Mouse (Mus musculus): ENCODE data around the gene Cmpk2. TPM values are rescaled to one million over a fixed set of nuclear protein-coding genes. Genes with fewer than 3 reads are reported as not detected.
"Not testable (repeated sequence)": the region's sequence is repeated elsewhere in the genome, so short reads cannot be mapped to it uniquely, and the experiment has no call there.

Gene Cmpk2
- polyA plus RNA-seq, 1 experiment from 2014 or later = 7.4 TPM

DNA sequence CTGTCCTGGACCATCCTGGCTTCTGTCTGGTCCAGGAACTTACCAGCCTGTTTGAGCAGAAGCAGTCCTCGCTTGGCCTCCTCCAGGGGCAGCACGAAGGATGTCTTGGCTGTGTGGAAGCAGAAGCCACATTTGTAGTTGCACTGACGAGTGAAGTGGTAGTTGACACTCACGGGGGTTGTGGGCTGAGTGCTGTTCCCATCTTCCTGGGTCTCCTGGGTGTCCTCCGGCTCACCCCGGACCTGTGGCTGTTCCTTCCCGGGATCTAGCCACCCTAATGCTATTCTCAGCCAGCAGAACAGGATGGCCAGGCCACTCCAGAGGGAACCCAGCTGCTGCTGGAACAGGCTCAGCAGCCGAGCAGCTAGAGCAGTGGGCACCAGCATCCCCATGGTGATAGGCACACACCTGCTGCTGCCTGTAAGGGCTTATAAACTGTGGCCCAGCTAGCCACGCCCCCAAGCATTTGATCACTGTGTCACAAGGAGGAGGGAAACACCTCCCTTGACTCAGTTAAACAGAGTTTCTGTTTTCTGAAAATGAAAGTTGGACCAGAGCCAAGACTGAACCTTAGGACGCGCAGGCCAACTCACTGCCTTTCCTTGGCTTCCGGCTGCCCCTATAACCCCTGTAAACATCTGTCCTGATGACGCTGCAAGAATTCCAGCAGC, 12.8 kb upstream of the Cmpk2 start, which contains the start of gene Rsad2:
Rsad2 (minus strand) TSS at position 425 of the 671 bp plus-strand sequence.
- no peak within 1 kb of the TSS for H3K27ac ChIP-seq
- no peak for DNase-seq (ENCODE audit: low spot score)
- H3K9me3 ChIP-seq = no peaks in the 10 kb centered on the region
- H3K36me3 ChIP-seq = no peaks in the 10 kb centered on the region
- 61% methylated on average over 13 of the region's 13 CpGs for WGBS
- peaks cover 13% of the 10 kb centered on the region for H3K4me1 ChIP-seq (replicated peaks)
- H3K27me3 ChIP-seq (ENCODE audit: insufficient read depth, poor library complexity, severe bottlenecking) = no peaks in the 10 kb centered on the region
- H3K4me3 ChIP-seq = no peak within 1 kb of the TSS

DNA sequence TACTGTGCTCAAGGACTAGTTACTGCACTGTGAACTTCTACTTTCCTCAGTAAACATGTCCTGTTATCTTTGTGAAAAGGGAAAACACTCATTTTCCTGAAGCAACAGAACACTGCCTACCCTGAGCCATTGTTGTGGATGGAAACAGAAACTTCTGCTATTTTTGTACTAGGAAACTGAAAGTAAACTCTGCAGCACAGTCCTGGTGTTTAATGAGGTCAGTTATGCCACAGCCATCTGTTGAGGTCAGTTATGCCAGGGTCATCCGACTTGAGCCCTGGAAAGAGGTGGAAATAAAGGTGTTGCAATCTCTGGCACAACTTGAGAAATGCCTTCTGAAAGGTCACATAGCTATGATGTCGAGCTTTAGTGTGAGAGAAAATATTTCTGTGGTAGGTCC, 8.9 kb upstream of the Cmpk2 start:
- Histone ChIP-seq H3K36me3 (no peaks in the 10 kb centered on the region), H3K4me1 (replicated peaks) (peaks cover 9% of the 10 kb centered on the region), H3K4me3 (no peak overlapping the region), H3K27ac (no peak overlapping the region), H3K9me3 (no peaks in the 10 kb centered on the region), H3K27me3 (ENCODE audit: insufficient read depth, poor library complexity, severe bottlenecking) (no peaks in the 10 kb centered on the region)
- DNase-seq (ENCODE audit: low spot score) = no peak
- 66% methylated on average over 2 of the region's 2 CpGs for WGBS

GRCm38 (mm10) chr12:26465600-26465999, 3.4 kb upstream of the Cmpk2 start:
- 66% methylated on average over 5 of the region's 5 CpGs for WGBS

GRCm38 (mm10) chr12:26470042-26470409, 1.0 kb downstream of the Cmpk2 start:
- Histone ChIP-seq H3K36me3 (no peaks in the 10 kb centered on the region), H3K27me3 (ENCODE audit: insufficient read depth, poor library complexity, severe bottlenecking) (0 out of 2 replicates have a peak, but pooled peaks cover 17% of the 10 kb centered on the region), H3K9me3 (no peaks in the 10 kb centered on the region), H3K27ac (peak overlapping the region; percentile 92), H3K4me3 (peak overlapping the region; percentile 70), H3K4me1 (replicated peaks) (peaks cover 31% of the 10 kb centered on the region)
- no peak for DNase-seq (ENCODE audit: low spot score)
- WGBS = 36% methylated on average over 6 of the region's 6 CpGs

More at GRCm38 (mm10) chr12:26465600-26465999, 3.4 kb upstream of the Cmpk2 start:
- no peaks in the 10 kb centered on the region for H3K9me3 ChIP-seq
- 0 out of 2 replicates have a peak, but pooled peaks cover 6% of the 10 kb centered on the region for H3K27me3 ChIP-seq (ENCODE audit: insufficient read depth, poor library complexity, severe bottlenecking)
- H3K27ac ChIP-seq = no peak overlapping the region
- no peak overlapping the region for H3K4me3 ChIP-seq
- H3K4me1 ChIP-seq (replicated peaks) = peaks cover 21% of the 10 kb centered on the region
- no peak for DNase-seq (ENCODE audit: low spot score)
- H3K36me3 ChIP-seq = no peaks in the 10 kb centered on the region

DNA sequence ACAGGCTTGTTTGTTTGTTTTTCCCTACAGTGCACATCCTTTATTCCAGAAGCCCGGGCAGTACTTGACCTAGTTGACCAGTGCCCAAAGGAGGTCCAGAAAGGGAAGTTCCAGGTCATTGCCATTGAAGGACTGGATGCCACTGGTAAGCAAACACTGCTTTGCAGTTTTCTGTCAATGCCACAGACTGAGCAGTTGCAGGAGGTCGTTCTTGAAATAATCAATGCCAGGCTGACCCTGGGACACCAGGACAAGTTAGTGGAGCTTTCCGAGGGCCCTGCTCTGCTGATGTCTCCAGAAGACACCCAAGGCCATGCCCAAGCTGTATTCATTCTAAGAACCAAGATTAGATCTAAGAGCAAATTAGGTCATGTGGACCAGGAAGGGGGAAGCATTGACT, 2.4 kb downstream of the Cmpk2 start:
- H3K4me1 ChIP-seq (replicated peaks) = peaks cover 31% of the 10 kb centered on the region
- no peaks in the 10 kb centered on the region for H3K36me3 ChIP-seq
- no peak overlapping the region for H3K27ac ChIP-seq
- 70% methylated on average over 3 of the region's 3 CpGs for WGBS
- no peak overlapping the region for H3K4me3 ChIP-seq
- 0 out of 2 replicates have a peak, but pooled peaks cover 17% of the 10 kb centered on the region for H3K27me3 ChIP-seq (ENCODE audit: insufficient read depth, poor library complexity, severe bottlenecking)
- DNase-seq (ENCODE audit: low spot score) = no peak
- no peaks in the 10 kb centered on the region for H3K9me3 ChIP-seq

DNA sequence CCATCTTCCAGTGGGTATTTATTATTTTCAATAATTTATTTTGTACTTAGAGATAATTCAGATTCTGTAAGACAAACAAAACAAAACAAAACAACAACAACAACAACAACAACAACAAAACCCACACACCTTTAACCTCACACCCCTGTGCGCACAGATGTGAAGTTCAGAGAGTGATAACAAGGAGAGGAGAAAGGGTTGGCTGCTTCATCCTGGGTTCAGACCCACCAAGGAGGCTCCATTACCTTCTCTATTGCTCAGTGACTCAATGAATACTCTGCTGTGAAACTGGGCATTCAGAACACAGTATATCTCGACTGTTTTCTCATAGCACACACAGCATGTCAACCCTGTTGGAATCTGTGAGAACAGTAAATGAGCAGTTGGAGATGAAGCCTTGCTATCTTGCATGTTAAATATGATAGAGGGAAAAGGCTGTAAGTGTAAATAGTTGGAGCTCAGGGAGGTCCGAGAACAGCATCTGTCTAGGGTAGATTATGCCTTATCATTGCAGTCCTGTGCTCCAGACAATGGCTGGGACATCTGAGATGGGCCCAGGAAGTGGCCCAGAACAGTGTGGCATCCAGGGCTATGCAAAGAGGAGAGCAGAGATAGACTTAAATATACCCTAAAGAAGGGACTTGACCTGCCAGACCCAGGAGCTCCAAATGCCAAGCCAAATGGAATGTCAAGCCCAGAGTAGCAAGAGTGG, 3.9 kb downstream of the Cmpk2 start:
- H3K4me3 ChIP-seq = no peak overlapping the region
- no peaks in the 10 kb centered on the region for H3K36me3 ChIP-seq
- H3K4me1 ChIP-seq (replicated peaks) = peaks cover 31% of the 10 kb centered on the region
- DNase-seq (ENCODE audit: low spot score) = no peak
- H3K27me3 ChIP-seq (ENCODE audit: insufficient read depth, poor library complexity, severe bottlenecking) = 0 out of 2 replicates have a peak, but pooled peaks cover 17% of the 10 kb centered on the region
- no peak overlapping the region for H3K27ac ChIP-seq
- 89% methylated on average over 3 of the region's 3 CpGs for WGBS
- no peaks in the 10 kb centered on the region for H3K9me3 ChIP-seq

DNA sequence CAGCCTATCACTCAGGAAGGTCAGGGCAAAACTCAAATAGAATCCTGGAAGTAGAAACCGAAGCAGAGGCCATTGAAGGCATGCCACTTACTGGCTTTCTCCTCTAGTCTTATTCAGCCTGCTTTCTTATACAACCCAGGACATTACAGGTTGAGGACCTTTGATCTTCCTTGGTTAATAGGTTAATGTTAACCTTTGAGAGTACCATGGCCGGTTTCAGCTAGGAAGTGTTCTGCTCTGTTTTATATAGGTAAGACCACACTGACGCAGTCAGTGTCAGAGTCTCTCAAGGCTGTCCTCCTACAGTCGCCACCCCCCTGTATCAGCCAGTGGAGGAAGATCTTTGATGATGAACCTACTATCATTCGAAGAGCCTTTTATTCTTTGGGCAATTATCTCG, 4.7 kb downstream of the Cmpk2 start:
- Histone ChIP-seq H3K4me1 (replicated peaks) (peaks cover 27% of the 10 kb centered on the region), H3K9me3 (no peaks in the 10 kb centered on the region), H3K36me3 (no peaks in the 10 kb centered on the region), H3K4me3 (no peak overlapping the region), H3K27ac (no peak overlapping the region), H3K27me3 (ENCODE audit: insufficient read depth, poor library complexity, severe bottlenecking) (0 out of 2 replicates have a peak, but pooled peaks cover 12% of the 10 kb centered on the region)
- 89% methylated on average over 6 of the region's 6 CpGs for WGBS
- DNase-seq (ENCODE audit: low spot score) = no peak

GRCm38 (mm10) chr12:26477198-26477597, 8.2 kb downstream of the Cmpk2 start:
- WGBS = 77% methylated on average over 5 of the region's 5 CpGs
- H3K4me3 ChIP-seq = no peak overlapping the region

DNA sequence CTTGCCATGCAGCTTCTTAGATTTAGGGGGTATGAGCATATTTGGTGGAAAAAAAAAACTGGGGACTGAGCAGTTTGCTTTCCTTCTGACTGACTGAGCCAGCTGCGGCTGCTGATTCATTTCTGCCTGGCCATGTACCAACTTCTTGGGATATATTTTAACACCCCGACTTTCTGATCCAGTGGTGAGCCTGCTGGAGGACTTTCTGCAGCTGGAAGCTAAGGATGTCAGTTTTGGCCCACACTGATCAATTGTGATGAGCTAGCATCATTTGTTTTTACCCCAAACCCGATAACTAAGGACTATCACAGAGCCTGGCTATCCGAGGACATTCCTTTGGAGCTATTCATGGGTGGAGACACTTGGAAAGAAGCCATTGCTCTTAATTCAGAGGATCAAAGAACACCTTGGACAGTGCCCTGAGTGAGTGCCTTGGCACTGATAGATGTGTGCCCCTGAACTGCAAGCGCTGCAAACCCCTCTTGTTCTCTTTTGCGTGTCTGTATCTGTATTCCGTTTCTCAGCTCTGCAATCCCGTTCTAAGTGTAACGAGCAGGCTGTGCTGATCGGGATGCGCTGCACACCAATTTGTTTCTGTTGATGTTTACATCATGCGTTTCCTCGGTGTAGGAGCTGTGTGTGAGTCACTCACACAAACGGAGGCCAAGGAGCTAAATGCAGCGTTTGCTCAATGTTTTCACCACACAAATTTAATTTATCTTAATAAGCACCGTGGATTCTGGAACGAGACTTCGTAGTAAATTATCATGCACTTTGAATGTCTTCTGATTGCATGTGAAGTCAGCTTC, 9.4 kb downstream of the Cmpk2 start:
- WGBS = 92% methylated on average over 18 of the region's 18 CpGs
- H3K9me3 ChIP-seq = no peaks in the 10 kb centered on the region

More at GRCm38 (mm10) chr12:26477198-26477597, 8.2 kb downstream of the Cmpk2 start:
- no peaks in the 10 kb centered on the region for H3K4me1 ChIP-seq (replicated peaks)
- H3K27me3 ChIP-seq (ENCODE audit: insufficient read depth, poor library complexity, severe bottlenecking) = no peaks in the 10 kb centered on the region
- no peak overlapping the region for H3K27ac ChIP-seq
- no peak for DNase-seq (ENCODE audit: low spot score)
- no peaks in the 10 kb centered on the region for H3K36me3 ChIP-seq
- H3K9me3 ChIP-seq = no peaks in the 10 kb centered on the region

DNA sequence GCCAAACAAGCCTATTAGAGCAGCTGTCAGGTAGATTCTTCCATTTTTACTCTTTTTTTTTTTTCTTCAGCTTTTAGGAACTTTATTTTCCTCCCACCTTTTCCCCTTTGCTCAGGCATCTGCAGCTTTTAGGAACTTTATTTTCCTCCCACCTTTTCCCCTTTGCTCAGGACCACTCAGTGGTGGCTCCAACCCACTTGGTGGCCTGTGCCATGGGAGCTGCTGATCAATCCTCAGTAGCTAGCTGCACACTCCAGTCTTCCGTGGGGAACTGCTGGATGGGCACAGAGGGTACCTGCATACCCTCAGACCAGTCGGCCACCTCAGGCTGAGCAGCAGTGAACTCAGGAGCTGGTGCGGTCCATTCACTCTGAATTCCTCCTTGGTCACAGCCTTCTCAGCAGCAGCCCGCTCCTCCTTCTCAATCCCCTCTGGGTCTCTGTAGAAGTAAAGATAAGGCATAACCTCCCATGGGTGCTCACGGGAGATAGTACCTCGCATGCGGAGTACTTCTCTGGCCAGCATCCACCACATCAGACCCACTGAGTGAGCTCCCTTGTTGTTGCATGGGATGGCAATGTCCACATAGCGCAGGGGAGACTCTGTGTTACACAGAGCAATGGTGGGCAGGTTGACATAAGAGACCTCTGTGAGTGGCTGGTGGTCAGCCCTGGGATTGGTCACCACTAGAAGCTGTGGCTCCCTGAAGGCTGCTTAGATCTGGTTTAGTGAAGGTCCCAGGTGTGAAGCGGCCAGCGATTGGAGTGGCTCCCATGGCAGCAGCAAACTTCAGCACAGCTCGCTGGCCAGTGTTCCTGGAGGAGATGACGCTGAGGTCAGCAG, 17.0 kb downstream of the Cmpk2 start:
- H3K27me3 ChIP-seq (ENCODE audit: insufficient read depth, poor library complexity, severe bottlenecking); H3K36me3 ChIP-seq; H3K9me3 ChIP-seq; DNase-seq (ENCODE audit: low spot score); H3K27ac ChIP-seq; H3K4me3 ChIP-seq: not testable (repeated sequence)
- WGBS = 90% methylated on average over 12 of the region's 12 CpGs
- peaks cover 16% of the 10 kb centered on the region for H3K4me1 ChIP-seq (replicated peaks)

More for the DNA sequence above, 9.4 kb downstream of the Cmpk2 start:
- Histone ChIP-seq H3K4me1 (replicated peaks) (no peaks in the 10 kb centered on the region), H3K27me3 (ENCODE audit: insufficient read depth, poor library complexity, severe bottlenecking) (no peaks in the 10 kb centered on the region), H3K36me3 (no peaks in the 10 kb centered on the region), H3K27ac (no peak overlapping the region), H3K4me3 (no peak overlapping the region)
- no peak for DNase-seq (ENCODE audit: low spot score)

DNA sequence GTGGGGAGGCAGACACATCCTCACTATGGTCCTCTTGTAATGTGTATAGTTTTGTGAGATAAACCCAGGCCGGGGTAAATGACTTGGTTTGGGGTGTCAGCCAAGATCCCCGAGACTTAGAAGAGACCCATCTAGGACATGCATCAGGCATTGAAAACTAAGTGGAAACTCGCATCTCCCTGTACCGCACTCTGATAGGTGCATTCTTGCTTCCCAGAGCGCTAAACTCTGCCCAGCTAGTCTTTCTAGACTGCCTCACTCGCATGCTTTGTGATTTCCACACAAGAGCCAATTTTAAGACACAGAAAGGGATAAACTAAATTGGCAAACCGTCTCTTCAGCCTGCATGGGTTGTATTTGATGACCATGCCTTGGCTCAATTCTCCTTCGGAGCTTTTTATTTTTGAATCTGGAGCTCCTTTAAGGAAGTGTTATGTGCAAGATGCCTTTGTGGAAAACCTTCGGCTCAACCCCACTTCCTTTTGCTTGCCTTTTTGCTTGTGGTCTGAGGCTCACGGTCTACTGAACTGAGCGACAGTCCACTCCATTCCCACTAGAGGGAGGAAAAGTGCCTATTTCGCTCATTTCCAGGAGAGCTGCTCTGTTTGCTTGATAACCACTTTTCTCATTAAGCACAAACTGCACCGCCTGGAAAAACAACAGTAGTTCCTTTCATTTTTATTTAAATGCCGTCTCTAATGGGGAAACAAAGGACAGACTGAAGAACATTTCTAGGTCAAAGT, 19.0 kb downstream of the Cmpk2 start:
- DNase-seq (ENCODE audit: low spot score) = peak; percentile 55
- Histone ChIP-seq H3K36me3 (no peaks in the 10 kb centered on the region), H3K4me3 (no peak overlapping the region), H3K9me3 (no peaks in the 10 kb centered on the region), H3K27ac (0 out of 2 replicates have a peak overlapping the region, but pooled peaks have one; percentile 25), H3K4me1 (replicated peaks) (peaks cover 16% of the 10 kb centered on the region), H3K27me3 (ENCODE audit: insufficient read depth, poor library complexity, severe bottlenecking) (no peaks in the 10 kb centered on the region)
- WGBS = 47% methylated on average over 14 of the region's 14 CpGs

Data from hindbrain, embryonic 10.5 days (tissue).